Mouse (Mus musculus) lung, embryonic 16.5 days (tissue): ENCODE measurements around the gene Meis1. TPM values are rescaled to one million over a fixed set of nuclear protein-coding genes. Genes with fewer than 3 reads are reported as not detected.

Experiments
- ATAC-seq: fragments of 200-750 bp; cut with Nextera tagmentation; 2 replicates; pipeline ENCODE4 v1.8.0; 2017; ENCODE audit warnings: low read depth, mild to moderate bottlenecking, moderate library complexity
- H3K27ac ChIP-seq: fragments of 300-500 bp; sonication (generic); 2 replicates; pipeline ENCODE4 v1.5.1; 2014; ENCODE audit warnings: mild to moderate bottlenecking, control low read depth, low read length
- H3K27me3 ChIP-seq: fragments of 300-500 bp; sonication (generic); 2 replicates; pipeline ENCODE4 v1.6.1; 2014; ENCODE audit warnings: low read depth, low read length, mixed read lengths; ENCODE audit not compliant: control insufficient read depth, insufficient read depth
- H3K36me3 ChIP-seq: fragments of 300-500 bp; sonication (generic); 2 replicates; pipeline ENCODE4 v1.6.1; 2014; ENCODE audit warnings: low read length; ENCODE audit not compliant: control insufficient read depth, insufficient read depth
- H3K4me1 ChIP-seq: fragments of 300-500 bp; sonication (generic); replicated peaks from 2 replicates; pipeline ENCODE4 v1.6.1; 2014; ENCODE audit warnings: low read length, mixed read lengths; ENCODE audit not compliant: control insufficient read depth, insufficient read depth
- H3K4me2 ChIP-seq: fragments of 300-500 bp; sonication (generic); 2 replicates; pipeline ENCODE4 v1.6.1; 2014; ENCODE audit warnings: low read depth, low read length, control low read depth
- H3K4me3 ChIP-seq: fragments of 300-500 bp; sonication (generic); 2 replicates; pipeline ENCODE4 v1.5.1; 2014; ENCODE audit warnings: mild to moderate bottlenecking, low read length, control low read depth
- H3K9ac ChIP-seq: fragments of 300-500 bp; sonication (generic); 2 replicates; pipeline ENCODE4 v1.6.1; 2014; ENCODE audit warnings: low read length, control low read depth
- H3K9me3 ChIP-seq: fragments of 300-500 bp; sonication (generic); 2 replicates; pipeline ENCODE4 v1.6.1; 2016; ENCODE audit warnings: low read length; ENCODE audit not compliant: control insufficient read depth
- WGBS: fragments of 180-500 bp; shearing (Covaris S2); extraction: QIAGEN DNeasy Blood & Tissue Kit; methylation state at CpG from one replicate; pipeline ENCODE4 v1.1.7; 2014; 5-methylcytosine and 5-hydroxymethylcytosine counted together
- polyA plus RNA-seq: library from polyadenylated mRNA; unstranded; fragments of >200 nt; fragmentation: Nextera tagmentation; extraction: Ambion mirVana; gene quantifications from 2 replicates; pipeline ENCODE4 v1.2.1, GENCODE M21; 2015

Meis1 gene
- polyA plus RNA-seq, 1 experiment from 2014 or later: 99.9 TPM

DNA sequence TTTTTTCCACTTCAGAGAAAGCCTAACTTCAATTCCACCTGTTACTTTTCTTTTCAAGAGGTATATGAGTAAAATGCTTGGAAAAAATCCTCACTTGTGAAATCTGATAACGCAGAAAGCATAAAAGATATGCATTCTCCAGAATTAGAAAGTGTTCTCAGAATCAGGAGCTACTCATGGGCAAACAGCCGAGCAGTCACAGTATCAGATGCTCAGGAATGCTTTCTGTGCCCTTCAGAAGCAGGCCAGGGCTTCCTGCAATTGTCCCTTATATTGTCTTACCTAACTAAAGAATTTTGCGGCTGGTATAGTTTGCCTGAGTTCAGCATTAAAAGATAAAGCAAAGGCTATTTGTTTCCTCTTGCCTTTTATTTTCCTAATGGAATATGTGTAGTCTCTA is 71.4 kb downstream of the Meis1 start:
- Histone ChIP-seq H3K36me3 (no peaks in the 10 kb centered on the region), H3K4me1 (peaks cover 13% of the 10 kb centered on the region), H3K9me3 (no peaks in the 10 kb centered on the region), H3K9ac (no peak overlapping the region), H3K27ac (no peak overlapping the region), H3K4me3 (no peak overlapping the region), H3K4me2 (no peak overlapping the region), H3K27me3 (no peaks in the 10 kb centered on the region)
- 41% methylated on average over 3 of the region's 3 CpGs for WGBS
- no peak for ATAC-seq

DNA sequence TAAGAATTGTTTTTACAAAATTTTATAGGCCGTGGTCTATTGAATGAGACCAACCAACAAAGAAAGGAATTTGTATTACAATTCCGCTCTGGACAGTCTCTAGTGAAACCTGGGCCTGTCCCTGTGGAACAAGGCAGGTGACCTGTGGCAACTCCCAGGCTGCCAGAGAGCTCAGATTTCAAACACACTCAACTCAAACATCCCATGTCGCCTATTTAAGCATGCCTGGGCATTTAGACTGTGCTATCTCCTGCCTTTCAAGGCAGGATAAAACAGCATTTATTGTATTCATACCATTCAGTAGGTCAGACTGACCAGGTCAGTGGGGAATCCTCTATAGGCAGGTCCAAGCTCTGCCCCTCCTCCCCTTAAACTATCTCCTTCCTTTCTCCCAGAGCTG is 73.0 kb downstream of the Meis1 start:
- H3K4me2 ChIP-seq: no peak overlapping the region
- no peaks in the 10 kb centered on the region for H3K36me3 ChIP-seq
- no peaks in the 10 kb centered on the region for H3K9me3 ChIP-seq
- no peak overlapping the region for H3K9ac ChIP-seq
- H3K4me1 ChIP-seq: peaks cover 13% of the 10 kb centered on the region
- no peak overlapping the region for H3K27ac ChIP-seq
- whole genome bisulfite sequencing: 45% methylated on average over 3 of the region's 3 CpGs
- no peak overlapping the region for H3K4me3 ChIP-seq
- H3K27me3 ChIP-seq: no peaks in the 10 kb centered on the region
- no peak for ATAC-seq

DNA sequence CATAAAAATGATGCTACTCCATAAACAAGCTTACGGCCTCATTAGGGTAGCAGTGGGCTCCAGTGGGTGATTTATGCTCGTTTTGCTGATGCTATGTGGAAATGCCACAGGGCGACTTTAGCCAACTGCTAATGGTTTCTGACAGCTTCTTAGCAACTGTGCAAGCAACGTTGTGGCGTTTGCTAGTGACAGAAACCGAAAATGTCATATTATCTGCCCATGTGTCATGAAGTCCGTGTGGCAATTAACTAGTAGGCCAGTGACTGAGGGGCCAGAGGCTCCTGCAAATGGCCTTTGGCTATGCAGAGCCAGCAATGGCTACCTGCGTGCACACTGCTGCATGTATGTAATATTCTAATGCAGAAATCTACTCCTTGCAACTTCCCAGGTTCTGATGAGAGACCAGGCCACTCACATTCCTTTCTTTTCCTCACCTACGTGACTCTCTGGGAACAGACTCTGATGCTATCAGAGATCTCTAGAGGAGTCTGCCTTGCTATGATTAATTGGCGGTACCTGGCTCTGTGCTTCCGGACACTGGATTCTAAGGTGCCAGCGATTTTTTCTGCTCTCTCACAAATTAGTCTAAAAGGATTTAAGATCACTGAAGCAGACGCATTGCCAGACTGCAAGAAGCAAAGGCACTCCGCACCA is 73.7 kb downstream of the Meis1 start:
- no peak for ATAC-seq
- WGBS: 50% methylated on average over 14 of the region's 14 CpGs
- Histone ChIP-seq H3K4me2 (no peak overlapping the region), H3K9ac (no peak overlapping the region), H3K27me3 (no peaks in the 10 kb centered on the region), H3K4me1 (peaks cover 13% of the 10 kb centered on the region), H3K27ac (no peak overlapping the region), H3K36me3 (no peaks in the 10 kb centered on the region), H3K9me3 (no peaks in the 10 kb centered on the region), H3K4me3 (no peak overlapping the region)

DNA sequence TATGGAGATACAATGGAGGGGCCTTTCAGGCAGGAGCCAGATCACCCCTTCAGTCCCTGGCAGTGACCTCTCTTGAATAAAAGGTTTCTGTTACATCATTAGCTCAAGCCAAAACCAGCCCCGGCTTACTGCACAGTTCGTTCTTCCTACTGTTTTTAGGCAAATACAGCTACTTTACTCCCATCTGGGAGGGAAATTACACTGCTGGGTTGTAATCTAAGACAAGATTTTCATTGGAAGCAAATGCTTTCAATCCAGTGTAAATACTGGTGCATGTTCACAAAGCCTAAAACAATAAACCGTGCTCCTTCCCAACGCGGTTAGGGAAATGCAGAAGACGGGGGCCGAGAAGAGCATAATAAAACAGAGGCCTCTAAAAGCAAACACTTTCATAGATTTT is 74.6 kb downstream of the Meis1 start:
- no peaks in the 10 kb centered on the region for H3K9me3 ChIP-seq
- no peak overlapping the region for H3K9ac ChIP-seq
- H3K4me1 ChIP-seq: peaks cover 13% of the 10 kb centered on the region
- H3K4me2 ChIP-seq: no peak overlapping the region
- H3K27ac ChIP-seq: no peak overlapping the region
- no peaks in the 10 kb centered on the region for H3K27me3 ChIP-seq
- WGBS: 55% methylated on average over 7 of the region's 7 CpGs
- no peaks in the 10 kb centered on the region for H3K36me3 ChIP-seq
- H3K4me3 ChIP-seq: no peak overlapping the region
- no peak for ATAC-seq

DNA sequence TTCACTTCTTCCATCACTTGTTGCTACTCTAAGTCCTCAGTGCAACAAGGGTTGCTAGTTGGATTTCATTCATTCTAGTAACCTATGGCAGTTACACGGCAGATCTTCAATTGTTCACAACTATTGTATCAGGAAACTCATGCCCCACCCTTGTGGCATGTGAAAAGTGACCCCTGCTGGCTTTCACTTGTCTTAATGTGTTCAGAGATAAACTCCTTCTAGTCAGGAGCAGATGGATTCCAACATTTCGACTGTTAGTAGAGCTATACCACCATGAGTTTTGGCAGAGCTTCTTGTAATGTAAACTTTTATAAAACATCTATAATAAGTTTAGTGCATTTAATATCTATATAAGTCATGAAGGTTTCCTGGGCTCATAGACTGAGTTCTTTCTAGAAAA is 75.8 kb downstream of the Meis1 start:
- Histone ChIP-seq H3K9me3 (no peaks in the 10 kb centered on the region), H3K27me3 (no peaks in the 10 kb centered on the region), H3K4me1 (peaks cover 13% of the 10 kb centered on the region), H3K27ac (no peak overlapping the region), H3K4me2 (no peak overlapping the region), H3K9ac (no peak overlapping the region), H3K36me3 (no peaks in the 10 kb centered on the region), H3K4me3 (no peak overlapping the region)
- 34% methylated on average over 2 of the region's 2 CpGs for WGBS
- ATAC-seq: no peak

DNA sequence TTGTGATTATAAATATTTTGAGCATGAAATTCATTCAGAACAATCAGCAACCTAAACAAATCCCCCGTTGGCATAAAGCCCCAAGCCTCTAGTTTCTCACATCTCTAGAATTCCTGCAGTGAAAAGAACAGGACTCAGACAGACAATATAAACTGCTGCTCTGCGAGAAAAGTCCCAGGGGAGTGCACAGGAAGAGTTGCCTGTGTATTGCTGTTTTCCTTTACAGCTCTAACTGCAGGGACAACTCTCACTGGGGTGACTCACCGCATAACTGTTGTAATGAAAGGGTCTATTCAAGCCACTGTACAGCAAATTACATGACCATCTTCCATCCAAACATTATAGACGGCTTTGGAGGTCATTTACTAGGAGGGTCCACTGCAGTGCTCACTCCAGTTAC is 77.9 kb downstream of the Meis1 start:
- peaks cover 7% of the 10 kb centered on the region for H3K4me1 ChIP-seq
- 46% methylated on average over 4 of the region's 4 CpGs for WGBS
- no peaks in the 10 kb centered on the region for H3K9me3 ChIP-seq
- H3K27ac ChIP-seq: no peak overlapping the region
- no peak overlapping the region for H3K4me2 ChIP-seq
- no peaks in the 10 kb centered on the region for H3K27me3 ChIP-seq
- ATAC-seq: 0 out of 2 replicates have a peak, but pooled peaks have one; percentile 41
- no peak overlapping the region for H3K4me3 ChIP-seq
- no peaks in the 10 kb centered on the region for H3K36me3 ChIP-seq
- no peak overlapping the region for H3K9ac ChIP-seq

DNA sequence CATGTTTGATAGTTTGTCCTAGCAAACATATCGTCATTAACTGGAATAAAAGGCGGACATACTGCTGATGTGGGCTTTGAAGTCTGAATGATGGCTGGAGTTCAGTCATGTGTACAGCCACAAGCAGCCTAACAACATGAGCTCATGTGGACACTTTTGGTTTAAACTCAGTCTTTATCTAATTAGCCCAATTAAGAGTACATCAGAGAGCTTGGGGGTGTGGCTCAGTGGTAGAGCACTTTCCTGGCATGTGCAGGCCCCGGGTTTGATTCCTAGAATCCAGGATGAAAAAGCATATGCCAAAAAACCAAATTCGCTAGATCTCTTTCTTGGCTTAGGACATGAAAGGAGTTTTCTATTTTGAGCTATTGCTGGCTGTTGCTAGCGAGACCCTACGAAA is 83.9 kb downstream of the Meis1 start:
- H3K27ac ChIP-seq: no peak overlapping the region
- H3K4me3 ChIP-seq: no peak overlapping the region
- ATAC-seq: no peak
- H3K9ac ChIP-seq: no peak overlapping the region
- no peaks in the 10 kb centered on the region for H3K27me3 ChIP-seq
- H3K4me1 ChIP-seq: peaks cover 5% of the 10 kb centered on the region; the same call in 1 of the 2 replicates
- H3K4me2 ChIP-seq: no peak overlapping the region
- WGBS: 82% methylated on average over 6 of the region's 6 CpGs
- no peaks in the 10 kb centered on the region for H3K9me3 ChIP-seq
- peaks cover 5% of the 10 kb centered on the region for H3K36me3 ChIP-seq

DNA sequence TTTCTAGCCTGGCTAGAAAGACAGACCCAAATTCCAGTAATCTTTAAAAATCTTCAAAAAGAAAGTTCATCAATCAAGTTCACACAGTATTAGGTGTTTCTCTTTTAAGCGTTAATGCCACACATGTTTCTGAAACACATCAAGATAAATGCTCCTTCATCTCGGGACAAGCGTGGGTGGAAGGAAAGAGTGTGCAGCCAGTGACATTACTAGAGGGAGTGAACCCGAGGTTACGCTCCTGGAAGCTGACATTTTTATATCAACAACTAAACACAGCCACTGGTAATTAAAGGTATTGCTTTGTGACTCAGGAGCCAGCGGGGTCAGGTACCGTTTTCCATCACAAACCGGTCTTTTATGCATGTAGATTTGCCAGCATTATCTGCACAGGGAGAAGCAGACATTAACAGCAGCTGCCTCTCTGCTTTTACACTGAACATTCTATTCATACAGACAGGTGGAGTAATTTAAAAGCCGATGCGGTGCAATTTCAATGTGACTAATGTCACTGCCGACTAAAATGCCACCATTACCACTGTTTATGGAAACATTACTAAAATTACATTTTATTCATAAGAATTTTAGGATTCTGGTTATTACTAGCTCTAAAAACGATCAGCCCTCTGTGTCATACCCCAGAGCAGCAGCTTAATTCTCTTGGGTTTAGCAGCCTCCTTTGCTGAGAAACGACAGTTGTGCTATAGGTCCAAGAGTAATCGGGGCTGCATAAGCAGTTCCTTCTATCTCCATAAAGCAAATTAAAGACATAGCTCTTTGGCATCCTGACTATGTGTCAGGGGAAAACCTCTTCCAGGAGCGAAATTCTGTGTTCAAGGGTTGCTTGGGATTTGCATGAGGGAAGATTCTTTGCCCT is 87.5 kb downstream of the Meis1 start:
- Histone ChIP-seq H3K9ac (no peak overlapping the region), H3K27ac (no peak overlapping the region), H3K36me3 (peaks cover 5% of the 10 kb centered on the region), H3K27me3 (no peaks in the 10 kb centered on the region), H3K9me3 (no peaks in the 10 kb centered on the region), H3K4me1 (peaks cover 8% of the 10 kb centered on the region; the same call in 1 of the 2 replicates), H3K4me3 (no peak overlapping the region), H3K4me2 (no peak overlapping the region)
- no peak for ATAC-seq
- WGBS: 51% methylated on average over 15 of the region's 15 CpGs

DNA sequence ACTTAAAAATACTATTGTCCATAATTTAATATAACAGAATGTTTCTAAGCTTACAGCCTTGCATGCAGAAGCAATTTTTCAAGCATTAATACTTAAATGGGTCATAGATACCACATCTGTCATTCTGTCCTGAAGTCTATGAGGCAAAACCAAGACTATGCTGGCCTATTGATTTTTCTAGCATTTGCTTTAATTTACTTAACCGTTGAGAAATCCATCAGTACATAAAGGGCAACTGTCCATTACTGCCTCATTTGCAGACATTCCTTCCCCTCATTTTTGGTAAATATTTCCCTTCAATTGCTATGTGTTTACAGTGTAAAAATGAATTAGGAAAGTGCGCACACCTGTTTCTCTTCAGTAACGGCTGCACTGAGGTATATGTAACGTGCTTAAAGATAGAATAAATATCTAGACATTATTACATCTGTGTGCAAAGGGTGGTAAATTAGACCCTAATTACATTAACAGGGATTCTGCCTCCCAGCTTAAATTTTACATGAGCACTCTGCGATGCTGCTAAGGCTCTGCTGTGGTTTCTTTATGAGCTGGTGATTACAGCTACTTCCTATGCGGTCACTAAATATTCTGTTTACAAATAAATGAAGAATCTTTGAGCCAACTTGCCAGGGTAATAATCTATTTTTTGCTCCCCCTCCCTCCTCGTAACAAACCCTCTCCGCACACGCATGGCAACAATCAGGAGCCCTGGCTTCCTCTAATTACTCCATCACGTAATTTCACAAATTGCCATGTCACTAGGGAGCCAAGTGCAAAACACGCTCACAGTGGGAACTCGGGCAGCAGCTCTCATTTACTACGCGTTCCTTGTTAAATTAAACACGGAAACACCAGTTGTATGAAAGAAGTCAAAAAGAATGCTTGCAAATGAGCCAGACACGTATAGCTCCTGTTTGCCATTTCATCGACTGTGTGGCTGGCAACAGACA is 88.7 kb downstream of the Meis1 start:
- no peaks in the 10 kb centered on the region for H3K27me3 ChIP-seq
- no peak overlapping the region for H3K4me2 ChIP-seq
- peaks cover 5% of the 10 kb centered on the region for H3K36me3 ChIP-seq
- peaks cover 8% of the 10 kb centered on the region; the same call in 1 of the 2 replicates for H3K4me1 ChIP-seq
- H3K4me3 ChIP-seq: no peak overlapping the region
- H3K9me3 ChIP-seq: no peaks in the 10 kb centered on the region
- 77% methylated on average over 17 of the region's 17 CpGs for WGBS
- no peak for ATAC-seq
- H3K27ac ChIP-seq: no peak overlapping the region
- no peak overlapping the region for H3K9ac ChIP-seq
